Mouse (Mus musculus): ENCODE results near the gene Cdk10.

GRCm38 (mm10) chr8:123275096-123275495 lies 50.5 kb downstream of the Cdk10 start:
- no peak for TF ChIP-seq CTCF (IDR thresholded peaks at IDR 0.05; ENCODE audit: borderline replicate concordance, insufficient read depth, low read depth, low read length)
- no peak for TF ChIP-seq POLR2A (IDR thresholded peaks at IDR 0.05; ENCODE audit: borderline replicate concordance, insufficient read depth, low read length)

All from cerebellum, adult 2 months (tissue).